Mouse (Mus musculus) MEL-GATA-1-ER (cell line): Measurements from ENCODE around the gene Tmprss3.

Experiments
- DNase-seq: peaks from one replicate; pipeline ENCODE4 v3.0.0-alpha.2; 2012; ENCODE audit warnings: low read depth; ENCODE audit errors: extremely low read depth

Tmprss3 gene

DNA sequence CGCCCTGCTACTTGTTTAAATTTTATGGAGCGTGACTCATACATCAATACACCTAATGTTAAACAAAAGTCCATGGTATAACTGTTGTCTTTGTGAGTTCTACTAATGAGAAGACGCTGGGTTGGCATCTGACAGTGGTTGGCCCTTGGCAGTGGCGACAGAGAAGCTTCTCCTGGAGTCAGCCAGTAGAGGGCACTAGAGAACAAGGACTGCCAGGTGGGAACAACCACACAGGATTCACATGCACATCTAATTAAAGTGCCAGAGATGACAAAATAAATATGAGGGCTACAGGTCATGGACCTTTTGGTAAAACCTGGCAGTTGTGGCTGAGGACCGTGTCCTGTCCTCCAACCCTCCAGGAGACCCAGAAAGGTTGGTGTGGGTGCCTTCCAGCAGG lies 60.4 kb downstream of the Tmprss3 start:
- peak; percentile 22 for DNase-seq

DNA sequence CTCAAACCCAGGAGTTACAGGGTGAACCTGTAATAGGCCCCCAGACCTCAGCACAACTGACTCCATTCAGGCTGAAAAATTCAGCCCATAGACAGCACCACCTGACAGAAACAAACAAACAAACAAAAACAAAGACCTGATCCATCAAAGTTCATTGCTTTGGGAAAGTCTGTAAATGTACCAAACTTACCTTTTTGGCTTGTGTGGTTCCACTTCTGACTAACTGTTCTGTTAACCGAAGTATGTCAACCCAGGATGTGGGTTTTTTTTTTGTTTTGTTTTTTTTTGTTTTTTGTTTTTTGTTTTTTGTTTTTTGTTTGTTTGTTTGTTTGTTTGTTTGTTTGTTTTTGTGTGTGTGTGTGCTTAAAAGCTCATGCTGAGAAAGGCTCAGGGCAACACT lies 62.0 kb downstream of the Tmprss3 start:
- no peak for DNase-seq

DNA sequence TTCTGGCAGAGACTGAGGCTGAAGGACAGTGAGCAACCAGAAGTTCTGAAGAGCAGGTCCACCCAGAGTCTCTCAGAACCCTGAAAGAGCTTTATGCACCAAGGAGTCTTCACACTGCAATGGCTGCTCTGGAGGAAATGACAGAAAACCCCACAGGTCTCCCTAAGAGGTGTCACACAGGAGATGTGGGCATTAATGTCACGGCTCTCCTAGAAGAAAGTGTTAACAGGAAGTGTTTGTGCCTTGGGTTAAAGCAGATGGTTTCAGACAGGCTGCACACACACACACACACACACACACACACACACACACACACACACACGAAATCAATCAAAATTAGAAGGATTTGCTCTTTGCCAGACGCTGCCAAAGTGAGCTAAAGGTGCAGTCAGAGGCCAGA lies 62.5 kb downstream of the Tmprss3 start:
- no peak for DNase-seq

DNA sequence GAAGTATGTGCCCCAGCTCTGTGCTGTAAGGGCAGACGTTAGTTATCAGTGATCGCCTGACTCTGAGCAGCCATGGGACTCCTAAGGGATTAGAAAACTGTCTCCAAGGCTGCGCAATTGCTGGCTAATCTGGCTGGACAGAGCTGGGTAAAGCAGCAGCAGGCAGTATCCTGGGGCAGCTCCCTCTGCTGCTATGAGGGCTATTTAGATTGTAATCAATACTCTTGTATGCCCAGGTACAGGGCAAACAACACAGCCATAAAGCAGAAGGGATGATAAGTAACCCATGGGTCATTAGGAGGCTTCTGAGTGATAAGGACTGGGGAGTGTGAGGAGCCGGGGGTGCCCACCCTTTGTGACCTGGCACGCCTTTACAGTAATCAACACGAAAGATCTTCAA lies 63.9 kb downstream of the Tmprss3 start:
- DNase-seq, result no peak

DNA sequence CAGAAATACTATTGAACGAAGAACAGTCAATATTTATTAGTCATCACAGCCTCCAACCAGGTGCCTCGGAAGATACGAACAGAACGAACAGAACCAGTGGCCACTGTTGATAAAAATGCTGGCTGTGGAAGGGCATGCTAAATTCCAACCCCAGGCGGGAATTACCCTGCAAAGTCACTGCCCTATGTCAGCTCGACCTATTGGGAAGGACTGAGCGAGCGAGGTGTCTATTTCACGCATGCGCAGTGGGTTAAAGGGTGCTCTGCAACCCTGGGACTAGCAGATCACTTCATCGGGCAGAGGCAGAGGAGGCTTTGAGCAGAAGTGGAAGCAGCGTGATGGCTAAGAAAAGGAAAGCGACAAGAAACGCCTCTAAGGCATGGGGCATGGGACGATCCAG lies 65.0 kb downstream of the Tmprss3 start:
- no peak for DNase-seq

DNA sequence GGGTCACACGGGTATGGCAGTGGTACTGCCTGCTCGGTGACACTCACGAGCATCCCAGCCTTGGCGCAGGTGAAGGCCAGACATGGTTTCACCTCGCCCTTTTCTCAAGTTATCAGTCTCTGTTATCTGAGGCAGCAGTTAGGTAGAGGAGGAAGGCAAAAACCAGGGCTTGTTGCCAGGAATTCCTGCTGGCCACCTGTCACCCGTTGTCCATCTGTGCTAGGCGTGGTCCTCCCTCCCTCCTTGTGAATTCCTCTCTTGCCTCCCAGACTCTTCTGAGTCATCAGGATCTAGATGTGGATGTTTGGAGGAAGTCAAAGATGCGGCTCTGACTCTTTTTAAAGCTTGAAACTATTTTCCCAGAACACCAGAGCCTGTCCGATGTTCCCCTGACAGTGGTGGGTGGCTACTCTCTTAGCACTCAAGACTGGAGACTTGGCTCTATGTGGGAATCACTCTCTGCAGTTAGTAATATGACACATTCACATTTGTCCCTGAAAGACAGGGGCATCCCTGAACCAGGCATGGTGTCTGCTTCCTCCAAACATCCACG lies 67.4 kb downstream of the Tmprss3 start:
- DNase-seq, result no peak

DNA sequence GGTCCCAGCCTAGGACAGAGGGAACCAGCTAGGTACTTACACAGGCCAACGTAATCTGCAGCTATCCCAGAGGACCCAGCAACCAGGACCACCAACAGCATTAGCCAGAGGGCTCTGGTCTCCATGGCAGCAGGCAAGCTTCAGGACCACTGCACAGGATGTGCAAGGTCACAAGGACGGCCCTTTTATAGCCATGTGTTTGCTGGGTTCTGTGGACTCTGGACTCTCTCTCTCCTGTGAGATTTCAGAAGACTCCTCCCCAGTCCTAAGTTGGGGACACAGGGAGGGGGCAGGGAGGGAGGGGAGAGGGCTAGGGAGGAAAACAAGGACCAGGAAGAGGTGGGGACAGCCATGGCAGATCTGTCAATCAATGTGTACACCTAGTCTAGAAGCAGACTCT lies 69.3 kb downstream of the Tmprss3 start, which contains the start of gene Tff3:
Gene Tff3, minus strand, starts transcription at position 195 of the 400 bp plus-strand sequence.
- no peak for DNase-seq
